Mouse (Mus musculus) neural tube, embryonic 14.5 days (tissue): ENCODE measurements around the gene Cabin1. TPM values are rescaled to one million over a fixed set of nuclear protein-coding genes. Genes with fewer than 3 reads are reported as not detected.

Source experiments
- ATAC-seq: fragments of 200-750 bp; cut with Nextera tagmentation; 2 replicates; pipeline ENCODE4 v1.8.0; 2017; ENCODE audit warnings: low read depth, mild to moderate bottlenecking, moderate TSS enrichment, moderate library complexity
- H3K27ac ChIP-seq: fragments of 300-500 bp; sonication (generic); 2 replicates; pipeline ENCODE4 v1.5.1; 2014; ENCODE audit warnings: low read depth, mild to moderate bottlenecking, control low read depth, low read length, moderate library complexity, mixed read lengths
- H3K27me3 ChIP-seq: fragments of 300-500 bp; sonication (generic); 2 replicates; pipeline ENCODE4 v1.6.1; 2014; ENCODE audit warnings: low read length; ENCODE audit not compliant: control insufficient read depth, insufficient read depth
- H3K36me3 ChIP-seq: fragments of 300-500 bp; sonication (generic); 2 replicates; pipeline ENCODE4 v1.6.1; 2014; ENCODE audit warnings: low read length, mixed read lengths; ENCODE audit not compliant: control insufficient read depth, insufficient read depth
- H3K4me1 ChIP-seq: fragments of 300-500 bp; sonication (generic); 2 replicates; pipeline ENCODE4 v1.6.1; 2014; ENCODE audit warnings: low read length; ENCODE audit not compliant: control insufficient read depth, insufficient read depth
- H3K4me2 ChIP-seq: fragments of 300-500 bp; sonication (generic); 2 replicates; pipeline ENCODE4 v1.6.1; 2014; ENCODE audit warnings: mild to moderate bottlenecking, low read depth, low read length, control low read depth
- H3K4me3 ChIP-seq: fragments of 300-500 bp; sonication (generic); 2 replicates; pipeline ENCODE4 v1.5.1; 2014; ENCODE audit warnings: low read depth, low read length, control low read depth, mixed read lengths
- H3K9ac ChIP-seq: fragments of 300-500 bp; sonication (generic); replicated peaks from 2 replicates; pipeline ENCODE4 v1.6.1; 2014; ENCODE audit warnings: low read depth, mild to moderate bottlenecking, control low read depth, low read length, mixed read lengths
- H3K9me3 ChIP-seq: fragments of 300-500 bp; sonication (generic); 2 replicates; pipeline ENCODE4 v1.6.1; 2016; ENCODE audit warnings: low read length; ENCODE audit not compliant: control insufficient read depth
- WGBS: fragments of 180-500 bp; shearing (Covaris S2); extraction: QIAGEN DNeasy Blood & Tissue Kit; methylation state at CpG from one replicate; pipeline ENCODE4 v1.1.7; 2014; 5-methylcytosine and 5-hydroxymethylcytosine counted together
- polyA plus RNA-seq: library from polyadenylated mRNA; unstranded; fragments of >200 nt; fragmentation: Nextera tagmentation; extraction: Ambion mirVana; gene quantifications from 2 replicates; pipeline ENCODE4 v1.2.1, GENCODE M21; 2014

Cabin1 gene
- polyA plus RNA-seq, 1 experiment from 2014 or later, result 39.9 TPM

DNA sequence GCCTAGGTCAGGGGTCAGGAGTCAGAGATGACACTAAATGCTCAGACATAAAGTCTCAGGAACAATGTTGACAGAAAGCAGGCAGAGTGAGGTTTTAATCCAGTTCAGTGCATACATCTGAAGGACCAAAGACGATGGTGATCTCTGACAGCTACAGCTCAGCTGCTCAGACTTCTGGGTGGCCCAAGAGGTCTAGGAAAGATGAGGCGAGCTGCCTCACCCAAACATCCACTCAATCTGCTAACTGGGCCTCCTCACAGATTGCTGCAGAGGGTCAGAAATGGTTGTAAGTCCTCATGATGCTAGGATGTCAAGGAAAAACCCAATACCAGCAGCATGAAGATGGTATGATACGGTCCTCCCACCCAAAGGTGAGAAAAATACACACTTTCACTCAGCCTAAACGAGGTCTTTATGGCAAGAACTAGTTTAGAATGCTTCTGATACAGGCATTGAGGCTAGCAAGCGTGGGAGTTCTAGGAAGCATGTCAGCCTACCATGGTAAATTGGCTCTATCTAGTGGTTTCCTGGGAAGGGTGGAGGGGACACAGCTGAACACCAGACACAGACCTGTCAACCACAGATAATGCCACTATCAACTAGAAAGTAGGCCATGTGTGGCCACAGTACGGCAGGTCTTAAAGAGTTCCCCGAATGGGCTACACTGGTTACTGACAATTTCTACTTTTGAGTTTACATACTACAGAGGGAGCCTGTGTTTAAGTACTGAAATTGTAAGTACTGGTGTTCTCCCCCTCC, 67.4 kb downstream of the Cabin1 start:
- Histone ChIP-seq H3K36me3 (peaks cover 34% of the 10 kb centered on the region), H3K27me3 (no peaks in the 10 kb centered on the region), H3K4me2 (no peak overlapping the region), H3K9ac (no peak overlapping the region), H3K27ac (no peak overlapping the region), H3K4me1 (no peaks in the 10 kb centered on the region), H3K9me3 (no peaks in the 10 kb centered on the region), H3K4me3 (no peak overlapping the region)
- ATAC-seq, result no peak
- WGBS, result 93% methylated on average over 7 of the region's 7 CpGs

DNA sequence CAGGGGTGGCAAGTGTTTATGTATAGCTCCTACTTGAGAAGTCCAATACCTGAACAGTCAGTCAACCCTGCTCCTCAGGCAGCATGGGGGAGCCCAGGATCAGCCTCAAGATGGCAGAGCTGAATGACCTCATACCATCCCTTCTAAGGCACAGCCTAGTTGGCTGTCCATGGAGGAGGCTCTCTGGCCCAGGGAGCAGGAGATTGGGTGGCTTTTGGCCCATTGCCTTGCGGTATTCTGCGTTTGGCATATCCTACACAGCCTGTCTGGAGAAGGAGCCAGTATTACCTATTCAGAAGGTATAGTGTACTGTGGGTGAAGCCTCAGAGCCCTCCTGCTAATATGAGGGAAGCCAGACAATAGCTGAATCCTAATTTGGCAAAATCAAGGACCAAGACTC, 68.6 kb downstream of the Cabin1 start:
- peaks cover 34% of the 10 kb centered on the region for H3K36me3 ChIP-seq
- no peaks in the 10 kb centered on the region for H3K27me3 ChIP-seq

DNA sequence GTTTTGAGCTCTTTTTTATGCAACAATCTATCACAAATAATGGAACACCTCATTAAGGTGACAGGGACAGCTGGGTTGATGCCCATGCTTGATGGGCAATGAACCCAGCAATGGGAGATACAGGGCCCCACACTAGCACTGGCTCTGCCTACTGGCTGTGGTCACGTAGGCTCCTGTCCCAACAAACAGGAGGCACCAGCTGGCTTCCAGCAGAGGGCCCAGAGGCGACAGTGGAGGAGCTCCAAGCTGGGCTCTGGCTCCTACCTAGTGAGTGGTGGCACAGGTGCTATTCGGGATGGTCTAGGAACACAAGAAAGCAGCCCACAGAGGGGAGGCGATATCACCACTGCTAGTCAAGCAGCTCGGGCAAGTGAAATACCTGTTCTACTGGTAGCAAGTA, 69.1 kb downstream of the Cabin1 start:
- no peaks in the 10 kb centered on the region for H3K27me3 ChIP-seq
- ATAC-seq, result no peak
- H3K36me3 ChIP-seq, result peaks cover 34% of the 10 kb centered on the region
- H3K4me2 ChIP-seq, result no peak overlapping the region
- no peaks in the 10 kb centered on the region for H3K9me3 ChIP-seq
- H3K4me3 ChIP-seq, result no peak overlapping the region
- H3K27ac ChIP-seq, result no peak overlapping the region
- WGBS, result 88% methylated on average over 5 of the region's 5 CpGs
- H3K4me1 ChIP-seq, result no peaks in the 10 kb centered on the region
- no peak overlapping the region for H3K9ac ChIP-seq

More for the DNA sequence above, 68.6 kb downstream of the Cabin1 start:
- Histone ChIP-seq H3K4me3 (no peak overlapping the region), H3K9me3 (no peaks in the 10 kb centered on the region), H3K4me1 (no peaks in the 10 kb centered on the region), H3K27ac (no peak overlapping the region), H3K4me2 (no peak overlapping the region), H3K9ac (no peak overlapping the region)
- WGBS, result 89% methylated on average over 2 of the region's 2 CpGs
- ATAC-seq, result no peak

DNA sequence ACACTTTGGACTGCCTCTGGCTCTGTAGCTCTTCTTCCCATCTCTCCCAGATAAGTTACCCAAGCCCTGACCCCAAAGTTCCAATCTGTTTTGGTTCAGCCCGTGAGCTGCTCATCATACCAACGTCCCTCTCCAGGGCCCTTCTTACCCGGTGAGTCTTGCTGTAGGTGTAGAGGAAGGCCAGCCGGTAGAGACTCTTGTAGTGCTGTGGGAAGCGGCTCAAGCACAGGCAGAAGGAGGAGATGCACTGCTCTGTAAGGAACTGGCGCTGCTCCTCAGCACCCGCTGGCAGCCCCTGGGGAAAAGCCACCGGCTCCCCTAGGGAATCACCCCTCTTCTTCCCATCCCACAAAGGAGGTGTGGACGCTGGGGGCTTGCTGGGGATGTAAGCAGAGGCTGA, 69.6 kb downstream of the Cabin1 start:
- WGBS, result 98% methylated on average over 9 of the region's 9 CpGs
- no peak overlapping the region for H3K27ac ChIP-seq
- peaks cover 32% of the 10 kb centered on the region for H3K36me3 ChIP-seq
- H3K4me3 ChIP-seq, result no peak overlapping the region
- H3K4me2 ChIP-seq, result no peak overlapping the region
- H3K4me1 ChIP-seq, result no peaks in the 10 kb centered on the region
- ATAC-seq, result no peak
- H3K9me3 ChIP-seq, result no peaks in the 10 kb centered on the region
- H3K9ac ChIP-seq, result no peak overlapping the region
- H3K27me3 ChIP-seq, result no peaks in the 10 kb centered on the region

DNA sequence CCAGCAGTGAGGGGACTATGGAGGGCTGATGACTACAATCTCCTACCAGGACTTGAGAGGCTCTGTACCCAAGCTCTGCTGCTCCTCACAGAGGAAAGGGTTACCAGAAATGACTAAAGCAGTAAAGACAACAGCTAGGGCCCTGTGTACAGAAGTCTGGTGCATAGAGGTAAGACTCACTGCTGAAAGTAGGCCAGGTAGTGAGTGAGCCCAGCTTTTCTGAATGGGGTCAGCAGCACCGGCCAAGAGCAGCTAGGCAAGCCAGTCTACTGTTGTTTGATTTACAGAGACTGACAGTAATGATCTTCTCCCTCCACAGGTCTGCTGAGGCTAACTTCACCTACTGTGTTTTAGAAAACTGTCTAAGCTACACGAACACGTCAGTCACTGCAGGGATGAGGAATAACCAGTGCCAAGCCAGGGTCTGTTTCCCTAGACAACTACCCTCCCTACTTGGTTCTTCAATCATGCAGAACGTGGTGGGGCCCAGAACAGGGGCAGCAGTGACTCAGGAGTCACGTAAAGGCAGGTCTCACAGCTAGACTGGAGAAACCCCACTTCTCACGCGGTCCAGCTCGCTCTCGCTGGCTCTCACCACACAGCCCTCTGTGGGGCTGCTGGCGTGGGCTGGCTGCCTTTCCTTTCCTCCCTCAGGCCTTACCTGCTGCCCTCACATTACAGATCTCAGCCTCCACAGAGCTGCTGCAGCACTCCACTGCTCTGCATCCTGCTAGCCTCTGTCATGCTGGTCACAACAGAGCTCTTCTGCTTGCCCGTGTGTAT, 70.5 kb downstream of the Cabin1 start:
- ATAC-seq, result no peak
- H3K36me3 ChIP-seq, result peaks cover 29% of the 10 kb centered on the region

DNA sequence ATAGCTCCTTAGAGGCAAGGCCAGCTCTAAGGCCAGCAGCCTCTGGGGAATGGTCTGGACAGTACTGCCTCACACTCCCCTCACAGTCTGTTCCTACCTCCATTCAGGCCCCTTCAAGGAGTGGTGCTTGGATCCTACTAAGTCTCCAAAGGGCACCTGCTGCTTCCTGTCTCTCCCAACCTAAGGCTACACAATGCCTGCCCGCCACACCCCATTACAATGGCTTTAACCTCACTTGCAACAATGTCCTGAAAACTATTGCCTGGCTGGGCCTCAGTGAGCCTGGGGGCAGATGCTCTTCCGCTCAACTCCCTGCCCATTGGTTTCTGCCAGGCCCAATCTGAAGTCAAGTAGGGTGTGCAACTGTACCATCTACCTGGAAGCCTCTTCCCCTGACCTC, 75.5 kb downstream of the Cabin1 start:
- no peak overlapping the region for H3K4me3 ChIP-seq
- ATAC-seq, result no peak
- H3K9ac ChIP-seq, result no peak overlapping the region
- WGBS, result 95% methylated on average over 2 of the region's 2 CpGs
- H3K4me2 ChIP-seq, result no peak overlapping the region
- H3K27ac ChIP-seq, result no peak overlapping the region
- H3K9me3 ChIP-seq, result no peaks in the 10 kb centered on the region
- no peaks in the 10 kb centered on the region for H3K27me3 ChIP-seq
- peaks cover 8% of the 10 kb centered on the region; the same call in 1 of the 2 replicates for H3K36me3 ChIP-seq
- H3K4me1 ChIP-seq, result peaks cover 16% of the 10 kb centered on the region

More for the DNA sequence above, 70.5 kb downstream of the Cabin1 start:
- Histone ChIP-seq H3K9me3 (no peaks in the 10 kb centered on the region), H3K4me2 (no peak overlapping the region), H3K4me1 (no peaks in the 10 kb centered on the region), H3K4me3 (no peak overlapping the region), H3K27ac (no peak overlapping the region), H3K9ac (no peak overlapping the region), H3K27me3 (no peaks in the 10 kb centered on the region)
- 88% methylated on average over 11 of the region's 11 CpGs for WGBS

DNA sequence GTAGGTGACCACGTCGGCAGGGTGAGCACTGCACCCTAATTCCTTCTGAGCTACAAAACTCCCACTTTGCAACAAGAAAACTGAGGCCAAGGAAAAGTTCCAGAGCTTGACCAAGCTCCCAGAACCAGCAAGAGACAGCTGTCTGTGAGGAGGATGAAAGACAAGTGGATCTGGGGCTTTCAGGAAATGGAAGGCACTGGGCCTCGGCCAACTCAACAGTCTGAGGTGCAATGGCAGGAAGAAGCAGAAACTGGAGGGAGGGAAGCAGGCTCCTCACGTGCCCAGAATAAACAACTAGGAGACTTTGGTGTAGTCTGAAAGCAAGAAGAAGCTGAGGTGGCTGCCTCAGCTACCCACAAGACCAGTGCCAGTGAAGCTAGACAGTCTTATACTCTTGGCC, 77.4 kb downstream of the Cabin1 start:
- Histone ChIP-seq H3K9ac (no peak overlapping the region), H3K27me3 (no peaks in the 10 kb centered on the region), H3K4me2 (no peak overlapping the region), H3K36me3 (peaks cover 5% of the 10 kb centered on the region; the same call in 1 of the 2 replicates), H3K9me3 (no peaks in the 10 kb centered on the region), H3K27ac (no peak overlapping the region), H3K4me3 (no peak overlapping the region), H3K4me1 (peaks cover 17% of the 10 kb centered on the region)
- ATAC-seq, result no peak
- 90% methylated on average over 4 of the region's 4 CpGs for WGBS

DNA sequence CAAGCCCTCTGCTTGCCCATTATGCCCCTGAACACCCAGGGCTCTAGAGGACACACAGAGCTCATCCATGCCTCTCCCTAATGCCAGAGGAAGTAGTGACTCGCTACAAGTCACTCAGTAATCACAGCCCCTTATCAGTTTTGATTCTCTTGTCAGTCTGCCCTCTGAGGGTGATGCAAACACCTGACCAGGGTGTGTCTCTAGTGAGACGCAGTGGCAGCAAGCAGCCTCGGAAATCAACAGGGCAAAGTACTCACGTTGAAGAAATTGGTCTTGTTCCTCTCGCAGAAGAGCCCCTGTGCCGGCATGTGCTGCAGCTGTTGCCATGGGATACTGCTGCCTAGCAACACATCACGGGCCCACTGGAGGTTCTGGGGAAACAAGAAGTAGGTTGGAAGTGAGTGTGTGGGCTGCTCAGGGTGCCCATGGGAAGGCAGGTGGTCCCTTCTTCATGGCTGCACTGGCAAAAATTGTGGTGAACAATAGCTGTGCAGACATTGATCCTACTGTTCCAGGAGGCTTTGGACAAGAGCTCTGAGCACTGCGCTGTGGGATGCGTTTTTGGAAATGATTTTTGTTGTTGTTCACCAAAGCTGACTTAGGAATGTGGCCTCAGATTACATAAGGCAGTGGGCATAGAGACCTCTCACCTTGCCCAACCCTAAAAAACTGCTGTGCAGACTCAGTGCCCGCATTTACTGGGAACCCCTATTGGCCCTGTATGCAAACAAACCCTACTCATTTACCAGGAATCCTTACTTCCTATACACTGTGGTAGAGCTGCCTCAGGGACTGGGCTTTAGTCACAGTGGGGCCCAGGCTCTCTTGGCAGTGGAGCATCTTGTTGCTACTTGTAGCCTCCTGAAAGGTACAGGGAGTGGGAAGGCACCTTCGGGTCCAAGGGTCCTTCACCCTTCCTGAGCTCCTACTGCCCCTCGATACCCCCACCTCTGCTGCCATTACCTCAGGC, 79.8 kb downstream of the Cabin1 start:
- H3K27me3 ChIP-seq, result no peaks in the 10 kb centered on the region
- ATAC-seq, result peak; percentile 91
- no peak overlapping the region for H3K4me2 ChIP-seq
- H3K9me3 ChIP-seq, result no peaks in the 10 kb centered on the region
- H3K9ac ChIP-seq, result no peak overlapping the region
- H3K4me1 ChIP-seq, result peaks cover 17% of the 10 kb centered on the region
- peaks cover 5% of the 10 kb centered on the region; the same call in 1 of the 2 replicates for H3K36me3 ChIP-seq
- WGBS, result 45% methylated on average over 12 of the region's 12 CpGs
- no peak overlapping the region for H3K4me3 ChIP-seq
- peak overlapping the region; percentile 28 for H3K27ac ChIP-seq
